Mouse (Mus musculus) embryo, embryonic 9.5 days (tissue): ENCODE measurements around the gene Rpl32.

ENCODE experiments used
- DNase-seq: peaks from one replicate; pipeline ENCODE4 v3.0.0-alpha.2; 2017; ENCODE audit errors: extremely low spot score

Rpl32 gene

GRCm38 (mm10) chr6:115767357-115767756 lies 41.2 kb downstream of the Rpl32 start:
- DNase-seq: no peak

DNA sequence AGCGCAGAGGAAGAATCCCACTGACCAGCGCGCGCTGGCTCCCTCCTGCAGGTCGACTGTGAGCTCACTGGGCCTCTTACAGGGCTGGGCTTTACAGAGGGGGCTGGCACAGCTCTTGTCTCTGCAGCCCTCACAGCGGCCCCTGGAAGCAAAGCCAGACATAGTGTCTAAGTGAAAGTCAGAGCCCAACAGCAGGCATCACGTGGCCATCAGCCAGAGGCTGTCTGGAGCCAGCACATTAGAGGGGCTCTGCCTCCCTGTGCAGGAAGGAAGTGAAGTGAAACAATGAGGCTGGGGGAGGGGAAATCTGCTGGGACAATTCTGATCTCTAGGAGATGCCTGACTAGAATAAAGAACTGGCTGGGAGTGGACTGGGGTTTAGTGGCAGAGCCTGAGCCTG lies 44.4 kb downstream of the Rpl32 start:
- DNase-seq: peak; percentile 82

DNA sequence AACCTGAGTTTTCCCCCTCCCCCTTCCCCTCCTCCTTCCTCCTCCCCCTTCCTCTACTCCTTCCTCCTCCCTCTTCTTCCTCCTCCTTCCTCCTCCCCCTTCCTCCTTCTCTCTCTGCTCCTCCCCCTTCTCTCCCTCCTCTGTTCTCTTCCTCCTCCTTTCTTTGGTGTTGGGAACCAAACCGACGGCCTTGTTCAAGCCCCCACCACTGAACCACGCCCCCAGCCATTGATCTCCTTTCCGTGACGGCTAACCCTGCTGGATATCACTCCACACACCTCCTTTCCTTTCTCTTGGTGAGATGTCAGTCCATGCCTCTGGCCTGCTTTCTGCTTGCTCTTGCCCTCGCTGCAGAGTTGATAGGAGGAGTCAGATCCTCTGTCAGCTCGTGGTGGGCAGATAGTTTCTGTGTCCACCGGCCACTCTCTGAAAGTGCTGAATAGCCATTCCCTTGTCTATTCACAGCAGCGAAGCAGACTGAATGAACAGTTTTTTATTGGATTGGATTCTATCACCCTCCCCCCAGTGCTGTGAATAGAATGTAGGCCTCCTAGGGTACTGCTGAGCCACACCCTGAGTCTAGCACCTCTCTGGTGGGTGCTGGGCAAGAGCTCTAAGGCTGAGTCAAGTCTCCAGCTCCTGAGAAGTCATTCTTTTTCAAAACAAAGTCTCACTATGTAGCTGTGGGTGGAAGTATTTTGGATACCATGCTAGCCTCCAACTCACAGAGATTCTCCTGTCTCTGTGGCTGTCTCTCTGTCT lies 46.4 kb downstream of the Rpl32 start, which contains the start of gene Tmem40:
TSS of gene Tmem40 (minus strand) at position 416 of the 762 bp plus-strand sequence.
- peak; percentile 76 for DNase-seq

GRCm38 (mm10) chr6:115760982-115761381 lies 47.6 kb downstream of the Rpl32 start:
- DNase-seq: no peak

DNA sequence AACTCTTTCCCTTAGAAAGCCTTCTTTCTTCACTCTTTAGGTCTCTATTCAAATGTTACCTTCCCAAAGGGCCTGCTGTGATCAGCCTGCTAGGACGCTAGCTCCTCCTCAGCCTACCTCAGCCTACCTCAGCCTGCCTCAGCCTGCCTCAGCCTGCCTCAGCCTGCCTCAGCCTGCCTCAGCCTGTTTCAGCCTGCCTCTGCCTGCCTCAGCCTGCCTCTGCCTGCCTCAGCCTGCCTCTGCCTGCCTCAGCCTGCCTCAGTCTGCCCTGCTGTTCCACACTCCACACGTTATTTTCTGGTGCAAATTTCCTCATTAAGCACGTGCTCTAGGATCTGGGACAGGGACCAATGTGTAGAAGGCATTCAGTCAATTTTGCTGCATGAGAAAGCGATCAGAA lies 48.4 kb downstream of the Rpl32 start:
- no peak for DNase-seq

DNA sequence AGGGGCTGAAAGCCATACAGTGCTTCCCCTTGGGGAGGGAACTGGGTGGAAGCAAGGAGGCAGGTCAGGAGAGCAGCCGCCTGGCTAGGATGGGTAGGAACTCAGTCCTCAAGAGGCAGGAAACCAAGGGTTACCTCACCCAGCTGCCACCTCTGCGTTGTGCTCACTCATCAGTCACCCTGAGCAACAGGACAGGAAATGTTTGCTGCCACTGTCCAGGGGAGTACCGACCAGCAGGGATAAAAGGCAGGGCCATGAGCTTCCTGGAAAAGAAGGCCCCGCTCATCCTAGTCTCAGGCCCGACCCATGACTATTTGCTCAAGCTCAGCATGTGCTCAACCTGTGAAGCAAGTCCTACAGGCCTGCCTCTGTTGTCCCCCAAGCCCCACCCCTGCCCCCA lies 49.1 kb downstream of the Rpl32 start:
- no peak for DNase-seq

DNA sequence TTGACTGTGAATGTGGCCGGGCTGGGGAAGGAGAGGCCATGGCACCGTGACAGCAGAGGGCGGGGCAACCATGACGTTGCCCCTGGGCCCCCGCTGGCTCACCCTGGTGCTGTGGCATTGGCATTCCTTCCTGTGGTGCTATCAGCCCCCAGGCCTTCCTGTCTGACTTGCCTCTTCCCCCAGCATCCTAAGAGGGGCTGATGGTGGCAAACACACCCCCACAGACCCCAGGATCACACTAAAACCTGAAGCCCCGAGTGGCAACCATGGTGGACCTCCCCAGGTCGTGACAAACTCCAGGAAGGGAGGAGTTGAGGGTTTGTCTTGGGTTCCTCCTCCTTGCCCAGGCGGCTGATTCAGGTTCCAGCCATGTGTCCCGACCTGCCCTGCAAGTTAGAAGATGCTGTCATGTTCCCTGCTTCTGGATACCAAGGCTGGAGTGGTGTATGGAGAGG lies 49.5 kb downstream of the Rpl32 start:
- DNase-seq: no peak

DNA sequence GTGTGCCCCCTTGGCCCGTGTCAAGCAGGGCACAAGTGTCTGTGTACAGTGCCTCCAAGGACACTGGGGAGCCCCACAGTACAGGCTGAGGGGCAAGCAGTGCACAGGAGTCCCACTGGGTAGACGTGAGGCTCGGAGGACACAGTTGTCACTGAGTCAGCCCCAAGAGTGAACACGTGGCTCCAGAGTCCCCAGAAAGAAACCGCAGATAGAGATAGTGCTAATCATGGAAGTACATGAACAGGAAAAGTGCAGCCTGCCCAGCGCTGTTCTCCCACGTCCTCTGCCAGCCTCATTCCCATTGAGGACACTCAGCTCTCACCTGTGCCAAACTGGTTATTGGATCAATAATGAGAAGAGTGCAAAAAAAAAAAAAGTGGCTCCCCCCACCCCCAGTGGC lies 53.0 kb downstream of the Rpl32 start:
- no peak for DNase-seq
